Mouse (Mus musculus) neural tube, embryonic 15.5 days (tissue): ENCODE measurements around the gene Bcl2l13. TPM values are rescaled to one million over a fixed set of nuclear protein-coding genes. Genes with fewer than 3 reads are reported as not detected.

Experiments used
- ATAC-seq: fragments of 200-750 bp; cut with Nextera tagmentation; 2 replicates; pipeline ENCODE4 v1.8.0; 2017; ENCODE audit warnings: mild to moderate bottlenecking, moderate TSS enrichment, moderate library complexity; ENCODE audit not compliant: low FRiP score
- H3K27ac ChIP-seq: fragments of 300-500 bp; sonication (generic); replicated peaks from 2 replicates; pipeline ENCODE4 v1.5.1; 2015; ENCODE audit warnings: mild to moderate bottlenecking, inconsistent platforms
- H3K27me3 ChIP-seq: fragments of 300-500 bp; sonication (generic); replicated peaks from 2 replicates; pipeline ENCODE4 v1.6.1; 2015; ENCODE audit warnings: inconsistent platforms
- H3K36me3 ChIP-seq: fragments of 300-500 bp; sonication (generic); 2 replicates; pipeline ENCODE4 v1.6.1; 2015; ENCODE audit warnings: inconsistent platforms
- H3K4me1 ChIP-seq: fragments of 300-500 bp; sonication (generic); 2 replicates; pipeline ENCODE4 v1.6.1; 2015; ENCODE audit warnings: inconsistent platforms
- H3K4me2 ChIP-seq: fragments of 300-500 bp; sonication (generic); 2 replicates; pipeline ENCODE4 v1.6.1; 2015; ENCODE audit warnings: inconsistent platforms, mild to moderate bottlenecking, moderate library complexity
- H3K4me3 ChIP-seq: fragments of 300-500 bp; sonication (generic); replicated peaks from 2 replicates; pipeline ENCODE4 v1.5.1; 2015; ENCODE audit warnings: mild to moderate bottlenecking, inconsistent platforms
- H3K9ac ChIP-seq: fragments of 300-500 bp; sonication (generic); replicated peaks from 2 replicates; pipeline ENCODE4 v1.6.1; 2015; ENCODE audit warnings: mild to moderate bottlenecking, inconsistent platforms
- H3K9me3 ChIP-seq: fragments of 300-500 bp; sonication (generic); replicated peaks from 2 replicates; pipeline ENCODE4 v1.6.1; 2016; ENCODE audit warnings: inconsistent platforms
- WGBS: fragments of 180-500 bp; shearing (Covaris S2); methylation state at CpG from one replicate; pipeline ENCODE4 v1.1.7; 2015; ENCODE audit warnings: mixed read lengths; 5-methylcytosine and 5-hydroxymethylcytosine counted together
- polyA plus RNA-seq: library from polyadenylated mRNA; unstranded; fragments of >200 nt; fragmentation: Nextera tagmentation; extraction: Ambion mirVana; gene quantifications from 2 replicates; pipeline ENCODE4 v1.2.1, GENCODE M21; 2015

Gene Bcl2l13
- 22.6 and 28.4 TPM in 2 replicates for polyA plus RNA-seq

- no peaks in the 10 kb centered on the region for H3K9me3 ChIP-seq
- H3K4me1 ChIP-seq: peaks cover 19% of the 10 kb centered on the region
- no peaks in the 10 kb centered on the region for H3K27me3 ChIP-seq
- peak within 1 kb of the TSS; percentile 86 for H3K4me3 ChIP-seq
- WGBS: 3% methylated on average over 40 of the region's 40 CpGs
- 0 out of 2 replicates have a peak, but pooled peaks cover 6% of the 10 kb centered on the region for H3K36me3 ChIP-seq
- H3K9ac ChIP-seq: peak within 1 kb of the TSS; percentile 98
- peak within 1 kb of the TSS; percentile 77 for H3K4me2 ChIP-seq
- peak; percentile 96 for ATAC-seq
- H3K27ac ChIP-seq: peak within 1 kb of the TSS; percentile 97
Observed at GRCm38 (mm10) chr6:120835474-120836374, at the start of gene Bcl2l13. TSS of gene Bcl2l13 (plus strand) at chr6:120836212.

DNA sequence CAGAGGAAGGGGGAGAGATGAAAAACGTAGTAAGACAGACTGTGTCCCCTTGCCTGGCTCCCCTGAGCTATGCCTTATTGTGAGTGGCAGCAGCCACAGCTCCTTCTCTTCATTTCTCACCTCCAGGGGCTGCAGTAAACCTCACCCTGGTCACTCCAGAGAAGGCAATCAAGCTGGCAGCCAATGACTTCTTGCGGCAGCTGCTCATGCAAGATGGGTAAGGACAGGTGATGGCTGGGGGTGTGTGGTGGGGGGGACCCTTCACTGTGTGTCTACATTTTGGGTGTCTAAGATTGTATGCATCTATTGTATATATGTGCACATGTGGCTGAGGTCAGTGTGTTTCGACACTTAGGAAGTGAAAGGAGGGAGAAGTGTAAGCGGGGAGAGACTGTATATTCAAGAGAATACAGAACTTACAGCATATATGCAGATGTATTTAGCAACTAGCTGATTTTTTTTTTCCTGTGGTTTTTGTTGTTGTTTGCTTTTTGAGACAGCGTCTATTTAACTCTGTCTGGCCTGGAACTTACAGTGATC, 47.9 kb upstream of the Bcl2l13 start:
- ATAC-seq: no peak
- Histone ChIP-seq H3K9me3 (no peaks in the 10 kb centered on the region), H3K9ac (no peak overlapping the region), H3K4me3 (no peak overlapping the region), H3K4me1 (peaks cover 7% of the 10 kb centered on the region; the same call in 1 of the 2 replicates), H3K27me3 (no peaks in the 10 kb centered on the region), H3K27ac (no peak overlapping the region), H3K36me3 (peaks cover 16% of the 10 kb centered on the region), H3K4me2 (no peak overlapping the region)
- WGBS: 80% methylated on average over 5 of the region's 5 CpGs

DNA sequence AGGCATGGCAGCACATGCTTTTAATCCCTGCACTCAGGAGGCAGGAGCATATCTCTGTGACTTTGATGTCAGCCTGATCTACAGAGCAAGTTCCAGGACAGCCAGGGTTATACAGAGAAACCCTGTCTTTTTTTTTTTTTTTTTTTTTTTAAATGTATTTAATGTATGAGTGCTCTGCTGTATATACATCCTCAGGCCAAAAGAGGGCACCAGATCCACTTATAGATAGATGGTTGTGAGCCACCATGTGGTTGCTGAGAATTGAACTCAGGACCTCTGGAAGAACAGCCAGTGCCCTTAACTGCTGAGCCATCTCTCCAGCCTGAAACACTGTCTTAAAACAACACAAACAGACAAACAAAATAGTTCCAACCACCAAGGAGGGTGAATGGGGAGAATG, 47.1 kb upstream of the Bcl2l13 start:
- no peak for ATAC-seq
- Histone ChIP-seq H3K27me3 (no peaks in the 10 kb centered on the region), H3K4me2 (no peak overlapping the region), H3K9ac (no peak overlapping the region), H3K4me3 (no peak overlapping the region), H3K4me1 (peaks cover 7% of the 10 kb centered on the region; the same call in 1 of the 2 replicates), H3K27ac (no peak overlapping the region), H3K36me3 (peaks cover 24% of the 10 kb centered on the region), H3K9me3 (no peaks in the 10 kb centered on the region)

DNA sequence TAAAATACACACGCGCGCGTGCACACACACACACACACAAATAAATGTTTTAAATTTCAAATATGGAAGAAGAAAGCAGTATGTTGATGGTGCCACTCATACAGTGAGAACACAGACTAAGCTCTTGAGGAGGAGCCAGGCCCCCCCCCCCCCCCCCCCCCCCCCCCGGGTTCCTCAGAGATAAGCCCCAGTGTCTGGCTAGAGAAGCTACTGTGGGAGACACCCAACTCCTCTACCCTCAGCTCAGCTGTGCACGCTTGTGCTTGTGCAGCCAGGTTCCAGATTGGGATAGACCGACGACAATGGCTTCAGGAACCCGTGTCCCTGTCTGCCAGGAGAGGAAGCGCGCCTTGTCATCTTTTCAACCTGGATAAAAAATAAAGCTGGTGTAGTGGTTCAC, 45.9 kb upstream of the Bcl2l13 start:
- no peak for ATAC-seq
- Histone ChIP-seq H3K27me3 (no peaks in the 10 kb centered on the region), H3K4me3 (no peak overlapping the region), H3K9me3 (no peaks in the 10 kb centered on the region), H3K9ac (no peak overlapping the region), H3K27ac (no peak overlapping the region), H3K4me1 (no peaks in the 10 kb centered on the region), H3K36me3 (peaks cover 36% of the 10 kb centered on the region), H3K4me2 (no peak overlapping the region)
- WGBS: 92% methylated on average over 11 of the region's 11 CpGs

GRCm38 (mm10) chr6:120790717-120791116, 45.3 kb upstream of the Bcl2l13 start:
- Histone ChIP-seq H3K27ac (no peak overlapping the region), H3K4me1 (no peaks in the 10 kb centered on the region), H3K4me3 (no peak overlapping the region), H3K9me3 (no peaks in the 10 kb centered on the region), H3K36me3 (peaks cover 42% of the 10 kb centered on the region), H3K9ac (no peak overlapping the region), H3K27me3 (no peaks in the 10 kb centered on the region), H3K4me2 (no peak overlapping the region)
- no peak for ATAC-seq
- 44% methylated on average over 5 of the region's 5 CpGs for WGBS

GRCm38 (mm10) chr6:120792947-120793346, 43.1 kb upstream of the Bcl2l13 start:
- Histone ChIP-seq H3K4me2 (no peak overlapping the region), H3K9me3 (no peaks in the 10 kb centered on the region), H3K9ac (no peak overlapping the region), H3K4me3 (no peak overlapping the region), H3K27me3 (no peaks in the 10 kb centered on the region), H3K36me3 (peaks cover 64% of the 10 kb centered on the region), H3K4me1 (no peaks in the 10 kb centered on the region), H3K27ac (no peak overlapping the region)
- WGBS: 89% methylated on average over 8 of the region's 8 CpGs
- ATAC-seq: no peak

DNA sequence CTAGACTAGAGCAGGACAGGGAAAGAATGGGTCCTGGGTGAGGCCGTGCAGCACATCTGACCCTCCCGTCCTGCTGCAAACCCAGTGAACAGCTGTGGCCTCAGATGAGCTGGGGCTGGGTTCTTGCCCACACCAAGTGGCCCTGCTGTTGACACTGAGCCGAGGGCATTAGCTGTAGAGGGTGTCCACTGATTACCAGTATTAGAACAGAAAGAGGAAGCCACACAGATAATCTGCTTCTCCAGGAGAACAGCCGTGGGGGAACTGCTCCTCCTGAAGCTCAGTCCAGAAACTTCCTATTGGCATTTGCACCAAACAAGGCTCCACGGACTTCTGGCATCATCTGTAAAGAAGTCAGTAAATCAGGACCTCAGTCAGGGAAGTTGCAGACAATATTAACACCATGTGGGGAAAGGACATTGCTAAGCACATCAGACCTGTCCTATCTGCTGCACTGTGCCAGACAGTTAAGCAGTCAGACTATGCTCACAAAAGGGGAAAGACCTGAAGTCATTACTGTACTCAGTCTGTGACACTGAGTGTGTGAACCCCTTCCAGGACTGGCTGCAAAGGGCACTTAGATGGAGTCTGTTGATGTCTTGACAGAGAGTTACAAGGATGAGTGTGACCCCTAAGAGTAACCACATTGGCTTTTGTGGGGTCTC, 40.5 kb upstream of the Bcl2l13 start:
- Histone ChIP-seq H3K27ac (no peak overlapping the region), H3K9ac (no peak overlapping the region), H3K36me3 (peaks cover 90% of the 10 kb centered on the region), H3K4me1 (no peaks in the 10 kb centered on the region), H3K4me3 (no peak overlapping the region), H3K4me2 (no peak overlapping the region), H3K9me3 (no peaks in the 10 kb centered on the region), H3K27me3 (no peaks in the 10 kb centered on the region)
- no peak for ATAC-seq
- WGBS: 93% methylated on average over 5 of the region's 5 CpGs

DNA sequence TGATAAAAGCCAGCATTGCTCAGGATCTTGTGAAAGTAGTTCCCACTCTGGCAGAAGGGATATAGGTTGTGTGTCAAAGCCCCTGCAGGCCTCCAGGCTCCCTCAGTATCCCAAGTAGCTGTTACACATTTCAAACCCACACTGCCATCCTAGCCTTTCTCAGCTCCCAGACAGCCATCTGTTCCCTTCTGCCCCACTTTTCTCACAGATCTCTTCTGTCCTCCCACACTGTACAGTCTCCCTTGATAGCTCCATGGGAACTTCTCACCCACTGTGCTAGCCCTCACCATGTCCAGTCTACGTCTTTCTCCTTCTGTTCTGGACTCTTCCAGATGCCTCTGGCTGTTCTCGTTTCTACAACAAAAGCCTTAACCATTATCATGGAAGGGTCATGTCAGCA, 39.9 kb upstream of the Bcl2l13 start:
- Histone ChIP-seq H3K4me2 (no peak overlapping the region), H3K9ac (no peak overlapping the region), H3K27me3 (no peaks in the 10 kb centered on the region), H3K36me3 (peaks cover 95% of the 10 kb centered on the region), H3K27ac (no peak overlapping the region), H3K9me3 (no peaks in the 10 kb centered on the region), H3K4me1 (no peaks in the 10 kb centered on the region), H3K4me3 (no peak overlapping the region)
- ATAC-seq: no peak
- WGBS: 88% methylated on average over 2 of the region's 2 CpGs

DNA sequence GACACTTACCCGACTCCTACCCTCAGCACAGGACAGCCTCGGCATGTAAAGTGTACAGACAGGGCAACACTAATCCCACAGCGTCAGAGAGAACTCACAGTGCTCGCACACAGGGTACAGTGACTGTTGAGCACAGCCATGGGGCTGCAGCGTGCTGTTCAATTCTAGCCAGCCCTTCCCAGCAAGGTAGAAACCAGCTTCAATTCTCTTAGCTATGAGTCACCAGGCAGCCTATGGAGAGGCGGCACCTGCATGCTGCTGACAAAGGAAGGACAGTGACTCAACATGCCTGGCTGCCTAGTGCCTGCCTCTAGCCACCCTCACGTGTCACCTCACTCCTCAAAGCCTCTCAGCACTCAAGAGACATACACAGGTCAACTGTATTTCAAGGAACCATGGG, 38.0 kb upstream of the Bcl2l13 start:
- Histone ChIP-seq H3K4me2 (no peak overlapping the region), H3K4me1 (no peaks in the 10 kb centered on the region), H3K27me3 (no peaks in the 10 kb centered on the region), H3K36me3 (peaks cover 99% of the 10 kb centered on the region), H3K9ac (no peak overlapping the region), H3K9me3 (no peaks in the 10 kb centered on the region), H3K4me3 (no peak overlapping the region), H3K27ac (no peak overlapping the region)
- no peak for ATAC-seq
- WGBS: 93% methylated on average over 7 of the region's 7 CpGs

GRCm38 (mm10) chr6:120798905-120799304, 37.1 kb upstream of the Bcl2l13 start:
- H3K9ac ChIP-seq: no peak overlapping the region
- no peak overlapping the region for H3K27ac ChIP-seq
- ATAC-seq: no peak
- H3K36me3 ChIP-seq: peaks cover 99% of the 10 kb centered on the region
- 93% methylated on average over 4 of the region's 4 CpGs for WGBS
- H3K4me1 ChIP-seq: no peaks in the 10 kb centered on the region
- H3K4me2 ChIP-seq: no peak overlapping the region
- no peaks in the 10 kb centered on the region for H3K27me3 ChIP-seq
- H3K9me3 ChIP-seq: no peaks in the 10 kb centered on the region
- no peak overlapping the region for H3K4me3 ChIP-seq

GRCm38 (mm10) chr6:120799581-120800041, 36.4 kb upstream of the Bcl2l13 start:
- H3K4me1 ChIP-seq: no peaks in the 10 kb centered on the region
- 96% methylated on average over 4 of the region's 4 CpGs for WGBS
- H3K9ac ChIP-seq: no peak overlapping the region
- H3K4me2 ChIP-seq: no peak overlapping the region
- ATAC-seq: no peak
- H3K9me3 ChIP-seq: no peaks in the 10 kb centered on the region
- H3K27me3 ChIP-seq: no peaks in the 10 kb centered on the region
- H3K36me3 ChIP-seq: peaks cover 99% of the 10 kb centered on the region
- H3K4me3 ChIP-seq: no peak overlapping the region
- H3K27ac ChIP-seq: no peak overlapping the region
